ENCODE assay signal across 23 mouse cellular contexts in the genomic region with DNA sequence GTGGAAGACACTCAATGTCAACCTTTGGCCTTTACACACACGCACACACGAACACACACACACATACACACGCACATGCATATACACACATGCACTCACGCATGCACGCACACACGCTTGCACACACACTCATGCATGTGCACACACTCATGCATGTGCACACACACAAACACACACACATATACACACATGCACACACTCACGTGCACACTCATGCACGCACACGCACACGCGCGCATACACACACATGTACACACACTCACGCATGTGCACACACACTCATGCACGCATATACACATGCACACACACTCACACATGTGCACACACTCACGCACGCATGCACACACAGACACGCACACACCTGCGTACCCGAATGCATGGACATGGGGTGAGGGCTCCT. TPM values are rescaled to one million over a fixed set of nuclear protein-coding genes. Genes with fewer than 3 reads are reported as not detected.
"Had no signal": no experiment of that assay in that cellular context is flagged by ENCODE, and none has a peak within 500 bp of the region (broad histone marks: within the 10 kb centered on the region; RNA-seq: fewer than 3 reads in every experiment).

No protein-coding gene starts in this region.

- H3K4me3 ChIP-seq: midbrain, embryonic 10.5 days; midbrain, embryonic 12.5 days; myocyte; neural tube, embryonic 13.5 days; neural tube, embryonic 15.5 days; stomach, embryonic 15.5 days had no signal

- H3K36me3 ChIP-seq: midbrain, embryonic 12.5 days had no signal

- H3K9me3 ChIP-seq: neural tube, embryonic 15.5 days had no signal

- DNase-seq: lung, adult 18-20 months; lung, embryonic 14.5 days; lung, postnatal 10 days; lung, postnatal 4 days; midbrain, embryonic 14.5 days; right cerebral cortex, postnatal 14 days; thymus, adult 2 months; thymus, postnatal 25 days; thymus, postnatal 4 days had no signal

- H3K4me1 ChIP-seq: midbrain, embryonic 10.5 days; midbrain, embryonic 12.5 days; neural tube, embryonic 13.5 days; neural tube, embryonic 15.5 days; stomach, embryonic 15.5 days had no signal

- H3K9ac ChIP-seq: liver, embryonic 14.5 days; lung, embryonic 14.5 days; midbrain, embryonic 12.5 days; neural tube, embryonic 13.5 days; neural tube, embryonic 15.5 days; stomach, embryonic 15.5 days had no signal

- H3K27me3 ChIP-seq: midbrain, embryonic 12.5 days; neural tube, embryonic 13.5 days; neural tube, embryonic 15.5 days; stomach, embryonic 15.5 days had no signal

- H3K27ac ChIP-seq: liver, embryonic 14.5 days; midbrain, embryonic 10.5 days; midbrain, embryonic 12.5 days; neural tube, embryonic 13.5 days; neural tube, embryonic 15.5 days; stomach, embryonic 15.5 days; stomach, postnatal 0 days had no signal

RNA-seq across cellular contexts. Expression of gene Myl10, which starts 59.2 kb away (rescaled TPM):
- polyA plus RNA-seq: liver, embryonic 14.5 days; liver, embryonic 16.5 days; lung, embryonic 14.5 days; lung, embryonic 16.5 days; midbrain, embryonic 10.5 days; midbrain, embryonic 12.5 days; midbrain, embryonic 14.5 days; midbrain, embryonic 16.5 days; neural tube, embryonic 11.5 days; neural tube, embryonic 13.5 days; neural tube, embryonic 15.5 days; spleen, adult 2 months; stomach, postnatal 0 days; urinary bladder, adult 2 months had no signal
